In genomic region chr9:98842117-98842516, GRCm38 (mm10) we compare ENCODE assay signal across 13 mouse cellular contexts. TPM values are rescaled to one million over a fixed set of nuclear protein-coding genes. Genes with fewer than 3 reads are reported as not detected.
DNase-seq lines count a peak whose midpoint lies in the region; ATAC-seq lines count a peak whose summit lies in the region.
"Had no signal": no experiment of that assay in that cellular context is flagged by ENCODE, and none has a peak within 500 bp of the region (broad histone marks: within the 10 kb centered on the region; RNA-seq: fewer than 3 reads in every experiment).

TSS of gene Prr23a1 (plus strand) at chr9:98842503.

- H3K27ac ChIP-seq in kidney, embryonic 16.5 days (ENCODE audit: low read length), result no peak within 1 kb of the TSS
- H3K27ac ChIP-seq in embryonic facial prominence, embryonic 13.5 days, result no peak within 1 kb of the TSS
- H3K27ac ChIP-seq in hindbrain, embryonic 16.5 days (ENCODE audit: low read depth, low read length), result no peak within 1 kb of the TSS

- H3K4me2 ChIP-seq in kidney, embryonic 16.5 days (replicated peaks; ENCODE audit: low read depth, low read length), result peak within 1 kb of the TSS; percentile 26; the same call in 1 of the 2 replicates
- H3K4me2 ChIP-seq in embryonic facial prominence, embryonic 13.5 days, result peak within 1 kb of the TSS; percentile 36
- H3K4me2 ChIP-seq in hindbrain, embryonic 16.5 days (ENCODE audit: low read length), result peak within 1 kb of the TSS; percentile 36

- DNase-seq in kidney, postnatal 36 days, result no peak
- peak; percentile 10 for DNase-seq in retina, postnatal 1 day
- no peak for DNase-seq in yolk sac, embryonic 10.5 days (ENCODE audit: low spot score)
- no peak for DNase-seq in kidney, postnatal 14 days
- DNase-seq in kidney, postnatal 10 days, result no peak
- DNase-seq: adrenal gland, postnatal 36 days; cerebellum, postnatal 14 days; kidney, adult 8-10 months had no signal

- 62% methylated on average over 22 of the region's 22 CpGs for WGBS in kidney, embryonic 16.5 days
- WGBS in embryonic facial prominence, embryonic 13.5 days, result 61% methylated on average over 22 of the region's 22 CpGs
- 56% methylated on average over 22 of the region's 22 CpGs for WGBS in hindbrain, embryonic 16.5 days

- H3K36me3 ChIP-seq in kidney, embryonic 16.5 days (ENCODE audit: insufficient read depth, low read length), result no peaks in the 10 kb centered on the region
- no peaks in the 10 kb centered on the region for H3K36me3 ChIP-seq in embryonic facial prominence, embryonic 13.5 days
- no peaks in the 10 kb centered on the region for H3K36me3 ChIP-seq in hindbrain, embryonic 16.5 days (ENCODE audit: control insufficient read depth, insufficient read depth, low read length)

- H3K9ac ChIP-seq in kidney, embryonic 16.5 days (replicated peaks; ENCODE audit: low read length), result no peak within 1 kb of the TSS
- H3K9ac ChIP-seq in embryonic facial prominence, embryonic 13.5 days, result no peak within 1 kb of the TSS
- no peak within 1 kb of the TSS for H3K9ac ChIP-seq in hindbrain, embryonic 16.5 days (ENCODE audit: low read depth, low read length)

- no peaks in the 10 kb centered on the region for H3K27me3 ChIP-seq in kidney, embryonic 16.5 days (ENCODE audit: insufficient read depth, low read length)
- H3K27me3 ChIP-seq in embryonic facial prominence, embryonic 13.5 days, result peaks cover 10% of the 10 kb centered on the region; the same call in 1 of the 2 replicates
- no peaks in the 10 kb centered on the region for H3K27me3 ChIP-seq in hindbrain, embryonic 16.5 days (replicated peaks; ENCODE audit: control insufficient read depth, insufficient read depth, low read length)

- ATAC-seq in kidney, embryonic 16.5 days (ENCODE audit: low FRiP score, low TSS enrichment), result no peak
- ATAC-seq in embryonic facial prominence, embryonic 13.5 days (ENCODE audit: insufficient number of reproducible peaks, insufficient read depth, low FRiP score, low TSS enrichment, low read depth), result no peak
- no peak for ATAC-seq in hindbrain, embryonic 16.5 days

- no peak within 1 kb of the TSS for H3K4me3 ChIP-seq in kidney, embryonic 16.5 days (ENCODE audit: low read length)
- no peak within 1 kb of the TSS for H3K4me3 ChIP-seq in embryonic facial prominence, embryonic 13.5 days
- no peak within 1 kb of the TSS for H3K4me3 ChIP-seq in hindbrain, embryonic 16.5 days (ENCODE audit: low read length)

- H3K9me3 ChIP-seq in kidney, embryonic 16.5 days (ENCODE audit: low read length), result peaks cover 3% of the 10 kb centered on the region; the same call in 1 of the 2 replicates
- 0 out of 2 replicates have a peak, but pooled peaks cover 5% of the 10 kb centered on the region for H3K9me3 ChIP-seq in embryonic facial prominence, embryonic 13.5 days
- H3K9me3 ChIP-seq in hindbrain, embryonic 16.5 days (ENCODE audit: control insufficient read depth, low read length), result peaks cover 5% of the 10 kb centered on the region

- no peaks in the 10 kb centered on the region for H3K4me1 ChIP-seq in kidney, embryonic 16.5 days (ENCODE audit: insufficient read depth, low read length)
- no peaks in the 10 kb centered on the region for H3K4me1 ChIP-seq in embryonic facial prominence, embryonic 13.5 days
- no peaks in the 10 kb centered on the region for H3K4me1 ChIP-seq in hindbrain, embryonic 16.5 days (ENCODE audit: control insufficient read depth, insufficient read depth, low read depth, low read length)

RNA-seq across cellular contexts. Expression of gene Prr23a1, which starts in this region (rescaled TPM):
- not detected in 2 replicates for polyA plus RNA-seq in kidney, embryonic 16.5 days (2015; fragmentation: Nextera tagmentation; extraction: Ambion mirVana)
- polyA plus RNA-seq in embryonic facial prominence, embryonic 13.5 days (2015; fragmentation: Nextera tagmentation; extraction: Ambion mirVana), result not detected in 2 replicates
- 0.18 TPM in 1 of 2 replicates, not detected in the other for polyA plus RNA-seq in hindbrain, embryonic 16.5 days (2015; fragmentation: Nextera tagmentation; extraction: Ambion mirVana)
- polyA plus RNA-seq: lung, embryonic 16.5 days; spleen, adult 2 months had no signal
